Mouse (Mus musculus): Measurements from ENCODE around the gene Kcnmb1. TPM values are rescaled to one million over a fixed set of nuclear protein-coding genes. Genes with fewer than 3 reads are reported as not detected.

Kcnmb1 gene
- 1 to 10 TPM in 1 of 2 experiments, under 1 TPM in 1; 0.86 to 1.0 TPM for total RNA-seq (2021)

DNA sequence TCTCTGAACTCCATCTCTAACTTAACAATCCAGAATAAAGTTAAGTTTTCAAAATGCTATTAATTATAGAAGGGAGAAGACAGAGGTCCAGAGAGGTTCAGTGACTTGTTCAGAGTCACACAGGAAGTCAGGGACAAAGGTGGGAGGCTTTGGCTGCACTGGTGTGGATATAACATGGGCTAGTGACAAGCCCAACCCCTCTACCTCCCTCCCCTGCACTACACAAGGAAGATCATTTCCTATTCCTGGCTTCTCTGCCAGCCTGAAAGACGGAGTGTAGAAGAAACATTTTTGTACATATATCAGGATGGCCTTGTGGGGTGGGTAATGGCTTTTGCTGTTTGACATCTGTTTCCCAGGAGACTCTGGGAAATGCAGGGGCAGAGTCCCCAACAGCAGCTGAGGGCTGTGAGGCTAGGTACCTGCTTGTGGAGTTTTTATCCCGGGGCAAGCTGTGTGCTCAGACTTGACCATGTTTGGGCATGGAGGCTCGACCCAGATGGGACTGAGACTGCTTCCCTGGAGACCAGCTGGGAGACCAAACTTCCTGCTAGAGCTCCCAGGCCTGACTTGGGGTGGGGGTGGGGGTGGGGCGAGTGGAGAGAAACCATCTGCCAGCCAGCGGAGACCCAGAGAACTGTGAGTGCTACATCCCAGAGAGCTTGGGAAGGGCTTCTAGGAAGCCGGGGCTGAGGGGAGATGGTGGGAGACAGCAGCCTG is at the start of gene Kcnmb1:
Gene Kcnmb1, plus strand, starts transcription at position 326 of the 720 bp plus-strand sequence.
- DNase-seq: peak; percentile 14

DNA sequence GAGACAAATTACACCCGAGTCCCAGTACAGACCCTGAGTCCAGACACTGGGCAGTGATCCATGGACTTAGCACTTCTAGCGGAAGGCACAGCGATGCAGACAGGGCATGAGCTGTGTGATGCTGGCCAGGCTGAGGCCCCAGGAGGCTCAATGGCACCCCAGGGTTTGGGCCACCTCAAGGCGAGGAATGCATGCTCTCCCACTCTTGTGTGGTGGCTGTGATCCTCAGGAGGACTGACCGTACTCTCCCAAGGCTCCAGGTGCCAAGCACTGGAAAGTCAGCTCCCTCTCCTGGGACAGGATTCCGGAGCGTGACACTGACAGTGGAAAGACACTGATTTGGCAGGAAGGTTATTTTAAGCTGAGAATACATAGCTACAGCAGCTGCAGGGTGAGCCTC is 49.8 kb upstream of the Kcnmb1 start:
- DNase-seq: no peak

DNA sequence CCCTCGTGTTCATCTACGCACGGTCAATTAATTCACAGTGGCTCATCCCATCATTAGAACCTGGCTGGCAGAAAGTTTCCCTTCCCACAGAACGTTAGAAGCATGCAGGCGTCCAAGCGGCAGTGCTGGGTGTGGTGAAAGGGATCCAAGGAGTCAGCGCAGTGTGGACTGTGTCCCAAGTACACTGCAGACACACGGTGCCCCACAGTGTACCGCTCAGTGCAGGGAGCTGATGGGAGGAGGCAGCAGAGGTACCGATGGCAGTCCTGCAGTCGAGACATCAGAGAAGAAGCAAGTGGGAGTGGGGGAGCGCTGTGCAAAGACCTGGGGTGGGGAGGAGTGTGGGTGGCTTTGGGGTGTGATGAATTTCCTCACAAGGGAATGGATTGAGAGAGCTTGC is 48.6 kb upstream of the Kcnmb1 start:
- DNase-seq: no peak

DNA sequence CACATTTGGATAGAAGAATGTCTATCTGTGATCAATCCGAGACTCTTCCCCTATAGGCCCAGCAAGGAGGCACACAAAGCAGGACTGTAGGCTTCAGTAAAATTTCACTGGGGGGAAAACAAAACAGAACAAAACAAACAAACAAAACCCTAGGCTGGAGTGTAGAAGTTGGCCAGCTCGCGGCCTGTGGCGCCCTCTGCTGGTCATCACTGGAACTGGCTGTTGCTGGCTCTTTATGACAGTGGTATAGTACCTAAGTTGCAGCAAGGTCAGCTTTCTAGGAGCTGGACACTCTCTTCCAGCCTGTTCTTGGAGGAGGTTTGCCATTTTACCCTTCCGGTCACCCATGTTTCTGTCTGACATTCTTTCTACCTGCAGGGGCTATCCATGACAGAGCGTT is 45.2 kb upstream of the Kcnmb1 start:
- DNase-seq: peak; percentile 78

DNA sequence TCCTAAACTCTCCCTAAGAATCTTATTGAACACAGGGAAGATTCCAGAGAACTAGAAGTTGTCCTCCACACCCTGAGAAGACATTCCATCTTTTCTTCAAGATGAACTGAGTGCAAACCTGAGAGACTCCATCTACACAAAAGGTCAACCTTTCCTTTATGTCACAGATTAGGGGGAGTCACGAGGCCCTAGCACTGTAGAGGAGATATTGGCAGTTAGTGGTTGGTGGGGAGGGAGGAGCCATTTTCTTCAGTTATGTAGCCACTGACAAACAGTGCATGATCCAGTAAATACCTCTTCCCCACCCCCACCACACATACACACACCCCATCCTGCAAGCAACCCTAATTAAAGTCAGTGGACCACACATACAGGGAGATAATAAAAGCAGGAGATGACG is 44.4 kb upstream of the Kcnmb1 start:
- no peak for DNase-seq

DNA sequence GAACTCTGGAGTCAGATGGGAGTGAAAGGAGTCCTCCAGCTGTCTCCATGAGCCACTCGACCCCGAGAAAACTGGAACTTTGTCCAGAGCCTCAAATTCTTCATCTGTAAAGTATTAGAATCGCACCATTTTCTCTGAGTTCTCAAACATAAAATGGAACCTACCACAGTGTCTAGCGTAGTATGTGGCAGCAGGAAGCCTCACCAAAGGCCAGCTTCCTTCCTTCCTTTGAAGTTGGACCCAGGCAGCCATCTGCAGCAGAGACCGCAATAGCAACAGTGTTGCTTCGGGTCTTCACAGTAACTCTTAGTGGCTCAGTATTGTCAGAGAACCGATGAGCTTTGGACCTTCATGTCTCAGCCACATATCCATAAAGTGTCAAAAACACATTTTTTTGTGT is 43.0 kb upstream of the Kcnmb1 start:
- DNase-seq: no peak

DNA sequence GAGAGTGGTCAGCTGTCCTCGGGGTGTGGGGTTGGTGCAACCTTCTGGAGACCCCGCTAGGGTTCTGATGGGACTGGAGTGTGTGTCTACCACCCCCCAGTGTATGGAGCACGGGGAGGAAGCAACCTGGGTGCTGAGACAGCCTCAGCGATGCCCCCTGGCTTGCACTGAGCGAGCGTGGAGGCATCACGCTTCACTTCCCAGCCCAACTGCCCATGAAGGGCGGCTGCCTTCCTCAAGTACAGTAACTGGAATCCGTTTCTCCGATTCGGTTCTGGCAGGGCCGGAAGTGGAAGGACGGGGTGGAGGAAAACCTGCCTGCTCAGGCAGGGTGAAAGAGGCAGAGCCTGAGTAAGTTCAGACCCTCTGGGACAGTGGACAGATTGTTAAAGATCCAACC is 41.4 kb upstream of the Kcnmb1 start:
- no peak for DNase-seq

DNA sequence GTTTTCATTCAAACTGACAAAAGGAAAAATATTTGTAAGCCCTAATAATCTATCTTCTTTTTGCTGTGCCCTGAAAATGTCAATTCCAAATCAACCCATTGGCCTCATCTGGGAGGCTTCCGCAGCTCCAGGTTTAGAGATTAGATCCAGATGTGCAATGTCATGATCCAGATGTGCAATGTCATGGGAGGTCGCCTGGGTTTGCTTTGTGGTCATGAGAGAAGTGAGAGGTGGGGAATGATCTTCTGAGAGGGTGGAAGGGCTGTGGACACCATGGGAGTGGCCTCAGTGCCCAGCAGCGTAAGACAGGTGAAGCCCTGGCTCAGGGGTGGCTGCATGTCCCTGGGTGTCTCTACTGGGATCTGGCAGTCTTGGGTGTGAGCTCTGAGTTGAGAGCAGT is 39.8 kb upstream of the Kcnmb1 start:
- DNase-seq: no peak

DNA sequence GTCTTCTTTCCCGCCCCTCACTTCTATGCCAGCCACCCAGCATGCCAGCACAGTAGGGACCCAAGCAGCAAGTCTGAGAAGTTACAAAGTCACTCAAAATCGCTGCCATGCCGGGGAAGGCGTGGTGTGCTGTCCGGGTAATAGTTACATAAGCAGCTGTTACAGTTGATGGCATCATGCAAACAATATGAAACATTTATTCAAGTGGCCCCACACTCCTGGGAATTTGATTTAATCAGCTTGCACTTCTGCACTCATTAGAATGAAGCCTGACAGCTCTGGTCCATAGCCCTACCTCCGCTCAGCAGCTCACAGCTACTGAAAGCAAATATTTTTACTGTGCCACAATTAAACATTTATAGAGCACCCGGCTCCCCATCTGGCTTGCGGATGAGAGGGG is 37.0 kb upstream of the Kcnmb1 start:
- DNase-seq: no peak

DNA sequence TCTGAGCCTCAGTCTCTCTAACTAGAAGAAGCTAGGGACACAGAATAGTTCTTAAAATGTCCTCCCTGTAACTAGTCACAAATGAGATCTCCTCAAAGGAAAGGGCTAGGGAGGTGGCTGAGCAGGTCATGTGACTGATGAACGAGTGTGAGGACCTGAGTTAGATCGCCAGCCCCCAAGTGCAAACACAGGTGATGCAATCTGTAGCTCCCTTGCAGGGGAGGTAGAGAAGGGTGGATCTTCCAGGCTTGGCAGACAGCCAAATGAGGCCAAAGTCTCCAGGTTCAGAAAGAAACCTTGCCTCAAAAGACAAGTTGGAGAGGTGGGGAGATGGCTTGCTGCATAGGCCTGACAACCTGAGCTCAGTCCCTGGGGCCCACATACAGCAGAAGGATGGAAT is 36.3 kb upstream of the Kcnmb1 start:
- no peak for DNase-seq

DNA sequence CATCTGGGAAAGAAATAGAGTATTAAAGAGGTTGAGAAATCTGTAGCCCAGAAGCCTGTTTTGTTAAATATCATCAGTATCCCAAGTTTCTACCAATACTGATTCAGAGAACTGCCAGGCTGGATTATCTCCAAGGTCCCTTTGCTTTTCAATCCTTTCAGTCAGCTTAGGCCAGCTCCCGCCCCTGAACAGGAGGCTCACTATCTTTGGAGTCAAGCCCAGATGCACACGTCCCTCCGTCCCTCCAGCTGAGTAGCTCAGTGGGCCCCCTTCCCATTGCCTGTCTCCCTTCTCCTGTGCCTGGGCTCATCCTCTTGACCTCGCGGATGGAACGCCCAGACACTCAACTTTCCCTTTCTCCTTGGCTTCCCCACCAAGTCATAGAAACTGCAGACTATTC is 35.5 kb upstream of the Kcnmb1 start:
- DNase-seq: no peak

DNA sequence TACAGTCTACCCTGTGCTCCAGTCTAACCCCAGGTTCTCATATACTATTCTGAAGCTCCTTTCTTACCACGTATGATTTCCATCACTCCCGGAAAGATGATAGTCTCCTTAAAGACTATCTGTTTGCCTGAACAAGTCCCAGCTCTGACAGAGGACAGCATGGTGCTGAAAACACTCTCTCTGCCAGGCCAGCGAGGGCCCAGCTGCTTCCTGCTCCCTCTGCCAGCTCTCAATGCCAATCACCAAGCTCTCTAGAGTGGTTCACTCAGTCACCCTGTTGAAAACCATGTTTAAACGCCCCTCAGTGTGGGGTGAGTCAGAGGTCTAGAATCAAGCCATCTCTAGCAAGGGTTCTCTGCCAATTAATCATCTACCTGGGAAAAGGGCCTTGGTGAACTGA is 35.0 kb upstream of the Kcnmb1 start:
- no peak for DNase-seq

DNA sequence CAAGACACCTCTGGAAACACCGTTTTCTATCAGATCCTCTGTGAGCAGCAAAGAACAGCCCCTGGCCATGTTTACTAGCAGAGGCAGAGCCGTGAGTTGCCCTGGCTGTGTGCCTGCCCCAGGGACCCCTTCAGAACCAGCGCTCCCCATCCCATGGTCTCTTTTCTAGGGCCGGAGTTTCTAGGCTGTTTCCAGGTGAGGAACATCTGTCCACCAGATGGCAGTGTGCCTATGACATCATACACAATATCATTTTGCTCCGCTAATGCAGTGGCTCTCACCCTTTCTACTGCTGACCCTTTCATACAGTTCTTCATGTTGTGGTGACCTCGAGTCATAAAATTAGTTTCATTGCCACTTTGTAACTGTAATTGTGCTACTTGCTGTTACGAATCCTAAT is 34.2 kb upstream of the Kcnmb1 start:
- DNase-seq: peak; percentile 49

DNA sequence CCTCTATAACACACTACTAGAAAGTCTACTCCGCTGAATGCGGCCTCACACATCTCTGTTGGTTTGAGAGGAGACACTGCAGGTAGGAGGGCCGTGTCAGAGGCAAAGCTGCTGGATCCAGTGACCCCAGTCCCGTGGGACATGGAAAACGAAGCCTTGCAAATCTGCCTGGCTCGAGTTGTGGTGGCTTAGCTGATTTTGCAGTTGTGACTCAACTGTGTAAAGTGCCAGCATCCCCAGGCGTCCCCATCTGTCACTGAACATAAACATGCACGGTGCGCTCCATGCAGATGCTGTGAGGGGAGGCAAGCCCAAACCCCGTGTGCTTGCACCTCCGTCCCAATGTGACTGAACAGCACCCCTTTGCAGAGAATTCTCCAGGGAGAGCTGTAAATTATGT is 33.4 kb upstream of the Kcnmb1 start:
- DNase-seq: no peak

DNA sequence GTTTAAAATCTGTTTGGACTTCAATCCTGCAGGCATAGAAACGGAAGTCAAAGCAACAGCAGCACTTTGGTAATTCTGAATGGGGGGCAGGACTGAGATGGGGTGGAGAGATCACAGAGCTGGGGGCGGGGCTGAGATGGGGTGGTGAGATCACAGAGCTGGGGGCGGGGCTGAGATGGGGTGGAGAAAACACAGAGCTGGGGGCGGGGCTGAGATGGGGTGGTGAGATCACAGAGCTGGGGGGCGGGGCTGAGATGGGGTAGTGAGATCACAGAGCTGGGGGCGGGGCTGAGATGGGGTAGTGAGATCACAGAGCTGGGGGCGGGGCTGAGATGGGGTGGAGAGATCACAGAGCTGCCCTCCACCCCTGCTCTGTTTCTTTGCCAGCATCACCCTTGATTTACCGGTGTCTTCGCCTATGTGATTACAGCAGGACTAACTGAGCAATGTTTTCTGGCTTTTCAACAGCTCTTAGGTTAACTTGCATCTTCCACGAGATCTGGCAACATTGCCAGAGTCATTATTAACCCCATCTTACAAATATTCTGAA is 30.9 kb upstream of the Kcnmb1 start:
- DNase-seq: peak; percentile 8

DNA sequence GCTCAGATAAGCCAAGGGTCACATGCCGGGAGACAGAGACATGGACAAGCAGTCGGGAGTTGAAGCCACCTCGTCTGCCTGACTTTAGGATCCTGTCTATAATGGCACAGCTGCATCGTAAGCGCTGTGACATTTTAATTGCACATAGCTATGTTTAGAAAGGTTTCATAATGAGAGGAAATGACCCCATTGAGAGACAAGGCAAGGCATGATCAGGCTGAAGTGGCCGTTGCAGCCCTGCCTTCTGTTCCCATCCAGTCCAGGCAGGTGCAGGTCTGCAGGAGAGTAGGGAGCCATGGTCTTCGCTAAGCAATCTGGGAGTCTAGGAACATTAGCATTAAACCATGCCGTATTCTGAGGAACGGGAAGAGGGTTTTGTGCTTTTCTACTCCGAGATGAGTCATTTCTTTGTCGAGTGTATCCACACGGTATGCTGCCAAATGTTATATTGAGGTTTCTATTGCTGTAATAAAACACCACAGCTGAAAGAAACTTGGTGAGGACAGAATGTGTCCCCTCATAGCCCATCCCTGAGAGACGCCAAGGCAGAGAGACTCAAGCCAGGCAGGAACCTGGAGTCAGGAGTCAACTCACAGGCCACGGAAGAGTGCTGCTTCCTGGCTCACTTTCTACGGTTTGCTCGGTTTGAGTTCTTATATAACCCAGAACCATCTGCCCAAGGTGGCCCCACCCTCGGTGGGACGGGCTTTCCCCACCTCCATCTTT is 30.3 kb upstream of the Kcnmb1 start:
- DNase-seq: no peak

DNA sequence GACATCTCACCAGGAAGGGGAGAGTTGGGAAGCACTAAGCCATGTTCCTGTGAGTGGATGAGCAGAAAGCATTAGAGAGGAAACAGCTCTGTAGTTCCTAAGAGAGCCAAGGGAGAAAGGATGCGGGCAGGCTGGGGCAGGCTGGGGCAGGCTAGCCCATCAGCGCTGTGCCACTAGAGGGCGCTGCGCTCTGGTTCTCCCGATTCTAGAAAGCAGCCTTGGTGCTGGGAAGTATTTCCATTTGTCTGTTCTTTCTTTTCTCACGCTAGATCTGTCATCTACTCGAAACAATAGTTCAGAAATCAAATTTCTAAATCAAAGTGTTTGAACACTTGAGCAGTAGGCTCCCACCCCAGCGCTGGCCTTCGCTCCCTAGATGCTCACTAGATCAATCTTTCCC is 28.5 kb upstream of the Kcnmb1 start:
- DNase-seq: no peak

DNA sequence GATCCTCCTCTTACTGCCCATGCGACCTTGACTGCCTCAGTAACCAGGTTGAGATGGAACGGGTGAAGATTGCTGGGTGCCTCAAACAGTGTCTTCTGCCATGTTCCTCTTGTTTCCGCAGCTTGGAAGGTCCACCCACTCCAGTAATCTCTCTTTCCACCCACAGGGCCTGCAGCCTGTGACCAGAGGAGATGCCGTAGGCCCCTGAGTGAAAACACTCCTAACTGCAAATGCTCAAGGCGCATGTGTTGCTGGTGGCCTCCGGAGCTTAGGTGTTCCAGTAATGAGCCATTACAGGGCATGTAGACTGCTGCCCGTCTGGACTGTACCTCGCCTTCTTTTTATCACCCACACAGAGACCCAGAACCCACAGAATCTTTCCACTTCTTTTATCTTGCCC is 25.2 kb upstream of the Kcnmb1 start:
- DNase-seq: no peak

DNA sequence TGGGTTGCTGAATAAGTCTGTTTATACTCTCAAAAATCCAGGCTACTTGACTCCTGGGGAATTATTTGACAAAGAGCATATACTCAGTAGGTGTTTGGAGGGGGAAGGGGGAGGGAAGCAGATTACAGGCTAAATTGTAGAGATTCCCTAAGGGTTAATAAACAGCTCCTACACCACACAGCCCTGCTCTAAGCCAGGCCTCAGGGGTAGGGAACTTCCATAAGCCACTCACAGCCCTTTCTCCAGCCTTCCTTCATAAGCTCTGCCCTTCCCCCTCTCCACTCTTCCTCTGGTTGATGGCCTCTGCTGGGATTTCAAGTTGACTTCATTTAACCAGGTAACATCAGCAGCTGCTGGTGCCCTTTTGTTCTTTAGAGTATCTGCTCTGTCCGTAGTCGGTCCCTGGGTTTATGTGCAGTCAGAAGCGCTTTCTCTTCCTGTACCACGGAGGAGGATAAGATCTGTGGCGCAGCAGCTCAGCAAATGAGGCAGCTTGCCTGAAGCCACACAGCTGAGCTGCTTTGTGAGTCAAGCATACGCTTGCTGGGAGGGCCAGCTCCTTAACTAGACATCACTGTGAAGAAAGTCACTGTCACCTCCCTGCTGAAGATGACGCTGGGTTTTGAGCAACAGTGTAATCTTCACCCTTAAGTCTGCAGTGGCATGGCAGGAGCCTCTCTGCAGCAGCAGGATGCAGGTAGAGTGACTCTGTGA is 24.1 kb upstream of the Kcnmb1 start:
- DNase-seq: no peak

DNA sequence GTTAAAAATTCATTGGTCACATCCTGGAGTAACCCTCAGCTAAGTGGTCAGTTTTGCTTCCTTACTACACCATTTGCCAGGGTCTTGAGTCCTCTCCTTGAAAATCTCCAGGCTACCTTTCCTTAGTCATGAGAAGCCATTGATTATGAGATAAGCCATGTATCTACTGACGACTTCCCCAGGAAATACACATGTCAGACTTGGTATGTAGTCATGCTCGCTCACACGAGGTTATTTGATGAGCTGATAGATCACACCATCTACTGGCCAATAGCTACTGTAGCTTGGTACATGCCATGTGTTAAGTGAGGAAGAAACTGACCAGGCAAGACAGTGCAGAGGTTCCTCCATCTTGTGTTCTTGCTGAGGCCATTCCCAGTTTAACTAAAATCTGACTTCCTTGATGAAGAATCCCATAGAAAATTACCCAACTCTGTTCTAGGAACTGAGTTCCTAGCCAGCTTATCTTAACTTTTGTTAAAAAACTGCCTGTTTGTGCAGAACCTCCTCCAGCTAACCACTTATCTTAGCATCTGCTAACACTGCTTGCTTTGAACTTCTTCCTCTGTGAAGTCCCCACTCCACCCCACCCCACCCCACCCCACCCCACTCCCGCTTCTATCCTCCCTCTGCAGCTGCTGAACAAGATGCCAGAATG is 23.2 kb upstream of the Kcnmb1 start:
- DNase-seq: no peak

DNA sequence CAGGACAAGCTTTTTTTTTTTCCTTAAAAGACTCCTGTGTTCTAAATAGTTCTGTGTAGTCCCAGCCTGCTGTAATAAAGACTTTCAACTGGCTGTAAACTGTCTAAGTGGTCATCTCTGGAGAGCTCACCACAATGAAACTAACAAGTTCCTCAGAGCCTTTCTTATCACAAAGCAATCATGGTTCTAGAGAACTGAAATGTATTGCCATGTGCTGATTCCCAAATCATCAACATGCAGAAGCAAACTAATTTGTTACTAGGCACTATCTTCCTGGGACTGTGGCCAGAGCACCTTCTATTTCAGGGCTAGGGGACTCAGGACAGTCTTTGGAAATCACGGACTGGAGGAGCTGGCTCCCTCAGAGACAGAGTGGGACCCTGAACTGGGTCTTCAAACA is 19.2 kb upstream of the Kcnmb1 start:
- DNase-seq: no peak

DNA sequence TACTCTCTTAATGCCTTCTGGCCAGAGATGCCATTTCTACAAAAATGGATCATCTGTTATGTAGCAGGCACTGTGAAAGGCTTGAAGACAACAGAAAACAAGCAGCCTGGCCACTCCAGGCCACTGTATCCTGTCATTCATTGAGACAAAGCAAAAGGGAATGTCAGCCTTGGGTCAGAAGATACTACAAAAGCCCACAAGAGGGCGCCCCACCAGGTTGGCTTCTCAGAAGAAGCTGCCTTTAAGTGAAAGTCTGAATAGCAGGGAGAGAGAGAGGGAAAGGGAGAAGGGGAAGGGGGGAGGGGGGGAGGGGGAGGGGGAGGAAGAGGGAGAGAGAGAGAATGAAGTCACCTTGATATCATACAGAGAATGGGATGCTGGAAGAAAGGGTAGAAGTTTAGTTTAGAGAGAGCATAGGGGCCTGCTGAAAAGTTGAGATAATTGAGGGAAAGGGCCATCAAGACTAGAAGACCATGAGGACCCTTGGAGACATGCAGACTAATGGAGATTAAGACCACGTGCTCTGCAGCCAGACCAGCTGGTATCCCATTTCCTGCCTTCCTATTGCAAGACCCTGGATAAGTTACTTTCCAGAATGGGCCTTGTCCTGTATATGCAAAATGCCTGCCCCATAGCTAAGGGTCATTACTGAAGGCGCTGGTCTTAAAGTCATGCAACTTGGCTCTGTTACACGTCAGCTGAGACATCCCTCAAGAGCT is 18.6 kb upstream of the Kcnmb1 start:
- DNase-seq: peak; percentile 25

All from heart, postnatal 4 days (tissue).